Mouse (Mus musculus) kidney, embryonic 16.5 days (tissue): Measurements from ENCODE around the gene Lmnb2. TPM values are rescaled to one million over a fixed set of nuclear protein-coding genes. Genes with fewer than 3 reads are reported as not detected.
A peak's percentile ranks its signal among the peaks of the same experiment; 100 is the strongest.

Experiments
- ATAC-seq: fragments of 200-750 bp; cut with Nextera tagmentation; 2 replicates; pipeline ENCODE4 v1.8.0; 2017; ENCODE audit warnings: moderate TSS enrichment; ENCODE audit not compliant: low FRiP score, low TSS enrichment
- H3K27ac ChIP-seq: fragments of 300-500 bp; sonication (generic); 2 replicates; pipeline ENCODE4 v1.5.1; 2014; ENCODE audit warnings: low read length
- H3K27me3 ChIP-seq: fragments of 300-500 bp; sonication (generic); 2 replicates; pipeline ENCODE4 v1.6.1; 2014; ENCODE audit warnings: low read length, control low read depth, mixed read lengths; ENCODE audit not compliant: insufficient read depth
- H3K36me3 ChIP-seq: fragments of 300-500 bp; sonication (generic); 2 replicates; pipeline ENCODE4 v1.6.1; 2014; ENCODE audit warnings: low read length, control low read depth, mixed read lengths; ENCODE audit not compliant: insufficient read depth
- H3K4me1 ChIP-seq: fragments of 300-500 bp; sonication (generic); 2 replicates; pipeline ENCODE4 v1.6.1; 2014; ENCODE audit warnings: low read length, control low read depth, mixed read lengths; ENCODE audit not compliant: insufficient read depth
- H3K4me2 ChIP-seq: fragments of 300-500 bp; sonication (generic); replicated peaks from 2 replicates; pipeline ENCODE4 v1.6.1; 2014; ENCODE audit warnings: low read depth, low read length
- H3K4me3 ChIP-seq: fragments of 300-500 bp; sonication (generic); 2 replicates; pipeline ENCODE4 v1.5.1; 2014; ENCODE audit warnings: mild to moderate bottlenecking, low read length
- H3K9ac ChIP-seq: fragments of 300-500 bp; sonication (generic); replicated peaks from 2 replicates; pipeline ENCODE4 v1.6.1; 2014; ENCODE audit warnings: low read length
- H3K9me3 ChIP-seq: fragments of 300-500 bp; sonication (generic); 2 replicates; pipeline ENCODE4 v1.6.1; 2016; ENCODE audit warnings: low read length, control low read depth
- WGBS: fragments of 180-500 bp; shearing (Covaris S2); extraction: QIAGEN DNeasy Blood & Tissue Kit; methylation state at CpG from one replicate; pipeline ENCODE4 v1.1.7; 2014; 5-methylcytosine and 5-hydroxymethylcytosine counted together
- polyA plus RNA-seq: library from polyadenylated mRNA; unstranded; fragments of >200 nt; fragmentation: Nextera tagmentation; extraction: Ambion mirVana; gene quantifications from 2 replicates; pipeline ENCODE4 v1.2.1, GENCODE M21; 2015

The Lmnb2 gene
- 61.8 and 62.4 TPM in 2 replicates for polyA plus RNA-seq

GRCm38 (mm10) chr10:80917779-80918434 is at the start of gene Lmnb2:
TSS of gene Lmnb2 (minus strand) at chr10:80918245.
- ATAC-seq: peak; percentile 57
- peak within 1 kb of the TSS; percentile 96 for H3K4me2 ChIP-seq
- under 1% methylated on average over 61 of the region's 61 CpGs for WGBS
- H3K27me3 ChIP-seq: no peaks in the 10 kb centered on the region
- H3K9ac ChIP-seq: peak within 1 kb of the TSS; percentile 90
- H3K4me1 ChIP-seq: peaks cover 17% of the 10 kb centered on the region
- peaks cover 15% of the 10 kb centered on the region for H3K36me3 ChIP-seq
- no peaks in the 10 kb centered on the region for H3K9me3 ChIP-seq
- peak within 1 kb of the TSS; percentile 97 for H3K4me3 ChIP-seq
- peak within 1 kb of the TSS; percentile 71 for H3K27ac ChIP-seq

GRCm38 (mm10) chr10:80967101-80967656 is 49.1 kb upstream of the Lmnb2 start:
- no peak for ATAC-seq
- Histone ChIP-seq H3K27me3 (no peaks in the 10 kb centered on the region), H3K27ac (no peak overlapping the region), H3K9ac (no peak overlapping the region), H3K4me1 (peaks cover 27% of the 10 kb centered on the region), H3K4me3 (no peak overlapping the region), H3K36me3 (no peaks in the 10 kb centered on the region), H3K9me3 (0 out of 2 replicates have a peak, but pooled peaks cover 6% of the 10 kb centered on the region), H3K4me2 (no peak overlapping the region)
- 56% methylated on average over 3 of the region's 3 CpGs for WGBS

- Histone ChIP-seq H3K36me3 (no peaks in the 10 kb centered on the region), H3K4me1 (peaks cover 24% of the 10 kb centered on the region), H3K27ac (no peak overlapping the region)
Observed at GRCm38 (mm10) chr10:80966296-80966695, 48.3 kb upstream of the Lmnb2 start.

GRCm38 (mm10) chr10:80963031-80963975 is 45.3 kb upstream of the Lmnb2 start:
- no peak overlapping the region for H3K4me3 ChIP-seq
- H3K36me3 ChIP-seq: no peaks in the 10 kb centered on the region
- H3K9me3 ChIP-seq: no peaks in the 10 kb centered on the region
- no peak overlapping the region for H3K9ac ChIP-seq
- WGBS: 39% methylated on average over 12 of the region's 12 CpGs
- H3K4me1 ChIP-seq: peaks cover 33% of the 10 kb centered on the region
- no peaks in the 10 kb centered on the region for H3K27me3 ChIP-seq
- no peak overlapping the region for H3K4me2 ChIP-seq
- H3K27ac ChIP-seq: 0 out of 2 replicates have a peak overlapping the region, but pooled peaks have one; percentile 11
- 0 out of 2 replicates have a peak, but pooled peaks have one; percentile 7 for ATAC-seq

More at GRCm38 (mm10) chr10:80966296-80966695, 48.3 kb upstream of the Lmnb2 start:
- Histone ChIP-seq H3K27me3 (no peaks in the 10 kb centered on the region), H3K4me3 (no peak overlapping the region), H3K9ac (no peak overlapping the region), H3K4me2 (no peak overlapping the region), H3K9me3 (0 out of 2 replicates have a peak, but pooled peaks cover 6% of the 10 kb centered on the region)
- ATAC-seq: no peak
- WGBS: 30% methylated on average over 12 of the region's 12 CpGs

- Histone ChIP-seq H3K27ac (0 out of 2 replicates have a peak overlapping the region, but pooled peaks have one; percentile 82), H3K9me3 (no peaks in the 10 kb centered on the region), H3K4me2 (no peak overlapping the region), H3K27me3 (no peaks in the 10 kb centered on the region), H3K36me3 (no peaks in the 10 kb centered on the region), H3K4me3 (no peak overlapping the region), H3K9ac (no peak overlapping the region), H3K4me1 (peaks cover 33% of the 10 kb centered on the region)
- WGBS: 79% methylated on average over 5 of the region's 5 CpGs
- no peak for ATAC-seq
Observed at GRCm38 (mm10) chr10:80962585-80962984, 44.5 kb upstream of the Lmnb2 start.

- no peak overlapping the region for H3K4me2 ChIP-seq
- no peak overlapping the region for H3K4me3 ChIP-seq
- no peak for ATAC-seq
- 45% methylated on average over 10 of the region's 10 CpGs for WGBS
- H3K27me3 ChIP-seq: no peaks in the 10 kb centered on the region
- H3K36me3 ChIP-seq: no peaks in the 10 kb centered on the region
- H3K9ac ChIP-seq: 0 out of 2 replicates have a peak overlapping the region, but pooled peaks have one; percentile 27
- H3K9me3 ChIP-seq: no peaks in the 10 kb centered on the region
- H3K4me1 ChIP-seq: peaks cover 33% of the 10 kb centered on the region
- peak overlapping the region; percentile 82 for H3K27ac ChIP-seq
Observed at GRCm38 (mm10) chr10:80962051-80962472, 44.0 kb upstream of the Lmnb2 start.

GRCm38 (mm10) chr10:80960551-80961508 is 42.8 kb upstream of the Lmnb2 start:
- Histone ChIP-seq H3K27me3 (no peaks in the 10 kb centered on the region), H3K4me3 (no peak overlapping the region), H3K4me2 (peak overlapping the region; percentile 34), H3K36me3 (no peaks in the 10 kb centered on the region), H3K9me3 (no peaks in the 10 kb centered on the region), H3K9ac (peak overlapping the region; percentile 43; the same call in 1 of the 2 replicates), H3K4me1 (peaks cover 33% of the 10 kb centered on the region), H3K27ac (peak overlapping the region; percentile 82)
- peak; percentile 83 for ATAC-seq
- WGBS: 11% methylated on average over 16 of the region's 16 CpGs

GRCm38 (mm10) chr10:80958979-80959637 is 41.1 kb upstream of the Lmnb2 start:
- Histone ChIP-seq H3K27me3 (no peaks in the 10 kb centered on the region), H3K9me3 (no peaks in the 10 kb centered on the region), H3K36me3 (no peaks in the 10 kb centered on the region), H3K27ac (no peak overlapping the region), H3K4me3 (no peak overlapping the region), H3K4me2 (no peak overlapping the region), H3K9ac (no peak overlapping the region), H3K4me1 (peaks cover 26% of the 10 kb centered on the region)
- WGBS: 93% methylated on average over 5 of the region's 5 CpGs
- no peak for ATAC-seq
